Mouse (Mus musculus) liver, embryonic 13.5 days (tissue): ENCODE results near the gene 4930402K13Rik. TPM values are rescaled to one million over a fixed set of nuclear protein-coding genes. Genes with fewer than 3 reads are reported as not detected.

ENCODE experiments used
- polyA plus RNA-seq: library from polyadenylated mRNA; unstranded; fragments of >200 nt; fragmentation: Nextera tagmentation; extraction: Ambion mirVana; gene quantifications from 2 replicates; pipeline ENCODE4 v1.2.1, GENCODE M21; 2015

The 4930402K13Rik gene
- polyA plus RNA-seq, 1 experiment from 2014 or later: not detected

Other genes with a start within 250 kb of the 4930402K13Rik start
- not detected in 2 replicates for gene Gm5751, start 230.3 kb upstream of the 4930402K13Rik start, polyA plus RNA-seq
- 0.22 and 0.33 TPM in 2 replicates for gene B630019K06Rik, start 212.2 kb upstream of the 4930402K13Rik start, polyA plus RNA-seq
- not detected in 2 replicates for gene Fthl17b, start 141.6 kb upstream of the 4930402K13Rik start, polyA plus RNA-seq
- not detected in 2 replicates for gene Fthl17c, start 128.0 kb upstream of the 4930402K13Rik start, polyA plus RNA-seq
- not detected in 2 replicates for gene Fthl17d, start 117.8 kb upstream of the 4930402K13Rik start, polyA plus RNA-seq
- not detected in 2 replicates for gene Fthl17e, start 71.1 kb upstream of the 4930402K13Rik start, polyA plus RNA-seq
- gene Fthl17f, start 41.5 kb upstream of the 4930402K13Rik start, polyA plus RNA-seq: not detected in 2 replicates
- gene Lancl3, start 95.3 kb downstream of the 4930402K13Rik start, polyA plus RNA-seq: 0.27 and 0.31 TPM in 2 replicates
- gene Gm14862, start 152.3 kb downstream of the 4930402K13Rik start, polyA plus RNA-seq: 3.6 and 3.7 TPM in 2 replicates
- gene Xk, start 168.2 kb downstream of the 4930402K13Rik start, polyA plus RNA-seq: 18.2 and 26.5 TPM in 2 replicates
- 1.5 and 1.8 TPM in 2 replicates for gene H2al1m, start 179.2 kb downstream of the 4930402K13Rik start, polyA plus RNA-seq
- gene H2al1k, start 246.1 kb downstream of the 4930402K13Rik start, polyA plus RNA-seq: not detected in 2 replicates